Mouse (Mus musculus): ENCODE results near the gene Anxa2. TPM values are rescaled to one million over a fixed set of nuclear protein-coding genes. Genes with fewer than 3 reads are reported as not detected.

Gene Anxa2
- total RNA-seq (2021): 10 to 100 TPM in 1 of 2 experiments, 1 to 10 TPM in 1; 6.1 to 10.9 TPM

GRCm38 (mm10) chr9:69453066-69453900 is at the start of gene Anxa2:
Gene Anxa2 (plus strand): TSS chr9:69453620.
- peak in 1 of 2 experiments; percentile 12 for DNase-seq

GRCm38 (mm10) chr9:69404671-69405070 is 48.7 kb upstream of the Anxa2 start:
- no peak for DNase-seq

GRCm38 (mm10) chr9:69419476-69419875 is 33.9 kb upstream of the Anxa2 start:
- DNase-seq: no peak

GRCm38 (mm10) chr9:69430531-69430930 is 22.9 kb upstream of the Anxa2 start:
- no peak for DNase-seq

GRCm38 (mm10) chr9:69431863-69432555 is 21.4 kb upstream of the Anxa2 start:
- DNase-seq: no peak

GRCm38 (mm10) chr9:69435194-69435593 is 18.2 kb upstream of the Anxa2 start:
- DNase-seq: no peak

GRCm38 (mm10) chr9:69435662-69436061 is 17.8 kb upstream of the Anxa2 start:
- no peak for DNase-seq

GRCm38 (mm10) chr9:69439805-69440357 is 13.5 kb upstream of the Anxa2 start:
- DNase-seq: no peak

GRCm38 (mm10) chr9:69442471-69443038 is 10.9 kb upstream of the Anxa2 start:
- DNase-seq: no peak

- no peak for DNase-seq
Observed at GRCm38 (mm10) chr9:69443203-69443602, 10.2 kb upstream of the Anxa2 start.

- no peak for DNase-seq
Observed at GRCm38 (mm10) chr9:69448801-69449200, 4.6 kb upstream of the Anxa2 start.

- DNase-seq: no peak
Observed at GRCm38 (mm10) chr9:69450636-69451035, 2.8 kb upstream of the Anxa2 start.

GRCm38 (mm10) chr9:69451886-69452810 is 1.3 kb upstream of the Anxa2 start:
- no peak for DNase-seq

GRCm38 (mm10) chr9:69453901-69454666 is 664 bp downstream of the Anxa2 start:
- DNase-seq: no peak

GRCm38 (mm10) chr9:69454691-69455090 is 1.3 kb downstream of the Anxa2 start:
- no peak for DNase-seq

GRCm38 (mm10) chr9:69455391-69455790 is 2.0 kb downstream of the Anxa2 start:
- no peak for DNase-seq

GRCm38 (mm10) chr9:69456406-69457075 is 3.1 kb downstream of the Anxa2 start:
- no peak for DNase-seq

- DNase-seq: no peak
Observed at GRCm38 (mm10) chr9:69457143-69457542, 3.7 kb downstream of the Anxa2 start.

- no peak for DNase-seq
Observed at GRCm38 (mm10) chr9:69457747-69458625, 4.6 kb downstream of the Anxa2 start.
